Mouse (Mus musculus): ENCODE results near the gene Cyp2c67. TPM values are rescaled to one million over a fixed set of nuclear protein-coding genes. Genes with fewer than 3 reads are reported as not detected.
"Not testable (repeated sequence)": the region's sequence is repeated elsewhere in the genome, so short reads cannot be mapped to it uniquely, and the experiment has no call there.

The Cyp2c67 gene
- not detected in 2 replicates for polyA plus RNA-seq (2014; fragmentation: Nextera tagmentation; extraction: Ambion mirVana)

- no peak within 1 kb of the TSS for H3K4me2 ChIP-seq (replicated peaks; ENCODE audit: low read depth, low read length)
- WGBS: 91% methylated on average over 1 of the region's 1 CpGs
- no peaks in the 10 kb centered on the region for H3K27me3 ChIP-seq (ENCODE audit: control insufficient read depth, insufficient read depth, low read length)
- H3K36me3 ChIP-seq (ENCODE audit: control insufficient read depth, insufficient read depth, low read length): no peaks in the 10 kb centered on the region
- no peak within 1 kb of the TSS for H3K4me3 ChIP-seq (ENCODE audit: low read length)
- no peak within 1 kb of the TSS for H3K27ac ChIP-seq (ENCODE audit: low read depth, low read length)
- H3K9me3 ChIP-seq (ENCODE audit: control insufficient read depth, low read length): peaks cover 7% of the 10 kb centered on the region; the same call in 1 of the 2 replicates
- no peaks in the 10 kb centered on the region for H3K4me1 ChIP-seq (ENCODE audit: control insufficient read depth, insufficient read depth, low read length)
- H3K9ac ChIP-seq (ENCODE audit: low read depth, low read length): no peak within 1 kb of the TSS
- no peak for ATAC-seq (ENCODE audit: low FRiP score, low TSS enrichment)
Measured at GRCm38 (mm10) chr19:39648938-39649337, at the start of gene Cyp2c67. Cyp2c67 (minus strand) TSS chr19:39649051.

- H3K9me3 ChIP-seq (ENCODE audit: control insufficient read depth, low read length); H3K4me3 ChIP-seq (ENCODE audit: low read length); H3K4me1 ChIP-seq (ENCODE audit: control insufficient read depth, insufficient read depth, low read length); H3K4me2 ChIP-seq (replicated peaks; ENCODE audit: low read depth, low read length); H3K36me3 ChIP-seq (ENCODE audit: control insufficient read depth, insufficient read depth, low read length); ATAC-seq (ENCODE audit: low FRiP score, low TSS enrichment); H3K27ac ChIP-seq (ENCODE audit: low read depth, low read length); H3K27me3 ChIP-seq (ENCODE audit: control insufficient read depth, insufficient read depth, low read length); H3K9ac ChIP-seq (ENCODE audit: low read depth, low read length): not testable (repeated sequence)
Measured at GRCm38 (mm10) chr19:39665650-39666049, 16.8 kb upstream of the Cyp2c67 start.

GRCm38 (mm10) chr19:39652381-39652780, 3.5 kb upstream of the Cyp2c67 start:
- Histone ChIP-seq H3K27ac (ENCODE audit: low read depth, low read length) (no peak overlapping the region), H3K9me3 (ENCODE audit: control insufficient read depth, low read length) (no peaks in the 10 kb centered on the region), H3K36me3 (ENCODE audit: control insufficient read depth, insufficient read depth, low read length) (no peaks in the 10 kb centered on the region), H3K4me3 (ENCODE audit: low read length) (no peak overlapping the region), H3K9ac (ENCODE audit: low read depth, low read length) (no peak overlapping the region), H3K27me3 (ENCODE audit: control insufficient read depth, insufficient read depth, low read length) (no peaks in the 10 kb centered on the region), H3K4me1 (ENCODE audit: control insufficient read depth, insufficient read depth, low read length) (no peaks in the 10 kb centered on the region), H3K4me2 (replicated peaks; ENCODE audit: low read depth, low read length) (no peak overlapping the region)
- ATAC-seq (ENCODE audit: low FRiP score, low TSS enrichment): no peak
- WGBS: 50% methylated on average over 1 of the region's 1 CpGs

GRCm38 (mm10) chr19:39647519-39647918, 1.3 kb downstream of the Cyp2c67 start:
- Histone ChIP-seq H3K9ac (ENCODE audit: low read depth, low read length) (no peak overlapping the region), H3K27ac (ENCODE audit: low read depth, low read length) (no peak overlapping the region), H3K27me3 (ENCODE audit: control insufficient read depth, insufficient read depth, low read length) (no peaks in the 10 kb centered on the region), H3K36me3 (ENCODE audit: control insufficient read depth, insufficient read depth, low read length) (no peaks in the 10 kb centered on the region), H3K9me3 (ENCODE audit: control insufficient read depth, low read length) (peaks cover 7% of the 10 kb centered on the region; the same call in 1 of the 2 replicates), H3K4me3 (ENCODE audit: low read length) (no peak overlapping the region), H3K4me2 (replicated peaks; ENCODE audit: low read depth, low read length) (no peak overlapping the region), H3K4me1 (ENCODE audit: control insufficient read depth, insufficient read depth, low read length) (no peaks in the 10 kb centered on the region)
- no peak for ATAC-seq (ENCODE audit: low FRiP score, low TSS enrichment)
- WGBS: 95% methylated on average over 9 of the region's 9 CpGs

GRCm38 (mm10) chr19:39644551-39644950, 4.3 kb downstream of the Cyp2c67 start:
- not testable (repeated sequence) for H3K9ac ChIP-seq (ENCODE audit: low read depth, low read length); H3K9me3 ChIP-seq (ENCODE audit: control insufficient read depth, low read length); H3K4me1 ChIP-seq (ENCODE audit: control insufficient read depth, insufficient read depth, low read length); H3K4me2 ChIP-seq (replicated peaks; ENCODE audit: low read depth, low read length); H3K27me3 ChIP-seq (ENCODE audit: control insufficient read depth, insufficient read depth, low read length); ATAC-seq (ENCODE audit: low FRiP score, low TSS enrichment); H3K36me3 ChIP-seq (ENCODE audit: control insufficient read depth, insufficient read depth, low read length); H3K4me3 ChIP-seq (ENCODE audit: low read length); H3K27ac ChIP-seq (ENCODE audit: low read depth, low read length)
- WGBS: 91% methylated on average over 7 of the region's 7 CpGs

Other genes with a start within 250 kb of the Cyp2c67 start
- not detected in 2 replicates for gene Cyp2c38, start 186.0 kb downstream of the Cyp2c67 start, polyA plus RNA-seq (2014; fragmentation: Nextera tagmentation; extraction: Ambion mirVana)
- not detected in 2 replicates for gene Cyp2c39, start 138.2 kb downstream of the Cyp2c67 start, polyA plus RNA-seq (2014; fragmentation: Nextera tagmentation; extraction: Ambion mirVana)
- 0.14 TPM in 1 of 2 replicates, not detected in the other for gene Cyp2c68, start 92.0 kb upstream of the Cyp2c67 start, polyA plus RNA-seq (2014; fragmentation: Nextera tagmentation; extraction: Ambion mirVana)
- not detected in 2 replicates for gene Cyp2c40, start 163.8 kb upstream of the Cyp2c67 start, polyA plus RNA-seq (2014; fragmentation: Nextera tagmentation; extraction: Ambion mirVana)
- gene Cyp2c69, start 237.7 kb upstream of the Cyp2c67 start, polyA plus RNA-seq (2014; fragmentation: Nextera tagmentation; extraction: Ambion mirVana): not detected in 2 replicates